Mouse (Mus musculus): Measurements from ENCODE around the gene Grid1.
A peak's percentile ranks its signal among the peaks of the same experiment; 100 is the strongest.

Grid1 gene

DNA sequence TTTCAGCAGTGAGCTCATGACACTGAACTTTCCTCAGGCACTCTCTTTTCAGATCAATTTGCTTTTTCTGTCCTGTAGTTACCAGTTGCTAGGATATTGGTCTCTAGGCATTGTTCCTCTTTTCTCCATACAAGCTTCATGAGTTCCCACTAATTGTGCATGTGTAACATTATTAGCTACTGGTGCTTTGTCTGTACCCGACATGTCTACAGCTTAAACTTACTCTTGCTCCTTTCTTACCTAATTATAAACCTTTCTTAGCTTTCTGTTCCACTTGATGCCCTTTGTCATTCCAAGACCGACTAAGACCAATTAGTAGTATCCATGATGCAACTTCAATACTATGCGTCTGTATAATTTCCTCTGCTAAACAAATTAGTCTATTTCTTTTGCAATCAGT lies 554.5 kb downstream of the Grid1 start:
- no peak for DNase-seq (ENCODE audit: low spot score in 2 of 2)

DNA sequence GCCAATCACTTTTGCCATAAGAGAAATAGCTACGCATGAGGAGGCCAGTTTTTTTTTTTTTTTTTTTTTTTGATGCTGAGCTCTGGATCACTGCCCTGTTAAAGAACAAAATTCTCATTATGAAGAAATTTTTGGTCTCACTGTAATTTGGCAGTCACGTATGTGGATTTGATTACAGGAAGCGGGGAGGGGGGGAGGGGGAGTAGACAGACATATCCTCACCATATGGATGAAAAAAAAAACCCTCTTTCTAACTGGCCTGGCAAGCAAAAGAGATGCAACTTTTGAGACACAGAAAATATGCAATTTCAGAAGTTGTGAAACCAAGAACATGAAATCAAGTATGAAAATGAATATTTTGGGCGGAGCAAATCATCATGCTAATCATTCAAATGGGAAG lies 573.7 kb downstream of the Grid1 start:
- peak in 1 of 2 experiments; percentile 6 for DNase-seq (ENCODE audit: low spot score in 2 of 2)

DNA sequence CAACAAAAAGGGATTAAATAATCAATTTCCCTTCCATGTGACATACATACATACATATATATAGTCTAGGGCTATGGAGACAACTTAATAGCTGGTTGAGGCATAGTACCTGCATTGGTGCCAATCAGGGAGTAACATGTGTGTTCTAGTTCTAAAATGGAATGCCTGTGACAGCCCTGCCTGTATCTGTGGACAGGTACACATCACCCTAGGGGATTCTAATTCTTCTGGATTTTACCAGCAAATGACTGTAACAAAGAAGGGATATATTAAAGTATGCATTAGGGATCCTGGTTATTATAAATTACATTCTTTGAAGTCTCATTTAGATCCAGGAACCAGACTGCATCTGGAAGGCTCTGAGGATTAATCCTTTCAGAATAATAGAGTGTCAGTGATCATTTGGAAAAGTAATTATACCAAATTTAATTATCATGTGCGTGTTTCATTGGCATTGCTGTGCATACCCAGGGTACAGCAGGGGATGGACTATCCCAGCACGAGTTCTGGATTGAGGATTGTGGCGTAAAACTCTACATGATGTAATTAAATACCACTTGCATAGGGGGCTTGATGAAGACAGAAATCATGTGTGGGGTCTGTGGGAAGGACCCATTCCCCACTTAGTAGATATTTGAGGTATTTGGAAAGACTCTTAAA lies 584.5 kb downstream of the Grid1 start:
- no peak for DNase-seq (ENCODE audit: low spot score in 2 of 2)

DNA sequence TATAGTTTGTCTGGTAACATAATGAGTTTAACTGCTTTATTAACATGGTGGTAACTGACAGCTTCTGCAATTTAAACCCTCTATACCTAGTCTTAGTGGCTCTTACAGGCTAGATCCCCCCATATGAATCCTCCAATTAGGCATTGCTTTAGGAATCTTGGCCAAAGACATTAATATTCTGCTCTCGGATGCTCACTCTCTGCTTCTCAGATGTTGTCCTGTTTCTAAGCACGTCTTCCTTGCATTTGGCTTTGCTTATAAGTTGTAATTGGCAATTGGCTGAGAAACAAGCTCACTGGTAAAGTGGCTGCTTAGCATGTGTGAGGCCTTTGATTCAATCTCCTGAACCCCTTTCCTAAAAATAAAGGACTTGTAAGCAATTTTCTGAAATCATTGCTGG lies 610.4 kb downstream of the Grid1 start:
- peak in 1 of 2 experiments; percentile 29 for DNase-seq (ENCODE audit: low spot score in 2 of 2)

DNA sequence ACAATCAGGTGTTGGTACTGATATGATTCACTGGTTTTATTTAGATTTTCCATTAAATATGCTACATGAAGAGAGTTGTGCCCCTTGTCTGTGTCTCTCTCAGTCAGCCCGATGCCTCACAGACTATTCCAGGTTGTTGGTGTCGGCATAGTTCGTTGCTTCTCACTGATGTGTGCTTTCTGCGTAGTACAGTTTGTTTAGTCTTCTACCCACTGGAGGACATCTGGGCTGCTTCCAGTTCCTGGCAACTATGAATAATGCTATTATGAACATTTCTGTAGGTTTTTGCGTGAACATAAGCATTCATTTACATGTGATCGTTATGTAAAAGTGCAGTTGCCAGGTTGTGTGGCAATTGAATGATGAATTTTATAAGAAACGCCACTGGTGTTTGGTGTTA lies 633.8 kb downstream of the Grid1 start:
- DNase-seq (ENCODE audit: low spot score in 2 of 2): no peak

DNA sequence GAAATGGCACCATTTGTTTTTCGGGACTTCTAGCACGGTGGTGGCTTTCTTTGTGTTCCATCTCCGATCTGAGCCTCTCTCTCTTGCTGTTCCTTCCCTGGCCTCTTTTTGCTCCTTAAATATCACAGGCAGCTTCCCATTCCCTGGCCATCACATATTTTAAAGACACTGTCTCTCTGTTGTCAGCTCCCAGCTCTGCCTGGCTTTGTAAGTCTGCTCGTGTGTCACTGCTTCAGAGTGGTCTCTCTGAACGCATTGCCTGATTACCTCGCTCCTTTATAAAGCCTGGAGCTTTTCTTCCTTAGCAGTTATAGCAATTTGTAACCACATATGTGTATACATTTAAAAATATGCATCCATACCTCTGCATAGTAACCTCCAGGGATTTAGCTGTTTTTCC lies 648.3 kb downstream of the Grid1 start:
- no peak for DNase-seq (ENCODE audit: low spot score in 2 of 2)

DNA sequence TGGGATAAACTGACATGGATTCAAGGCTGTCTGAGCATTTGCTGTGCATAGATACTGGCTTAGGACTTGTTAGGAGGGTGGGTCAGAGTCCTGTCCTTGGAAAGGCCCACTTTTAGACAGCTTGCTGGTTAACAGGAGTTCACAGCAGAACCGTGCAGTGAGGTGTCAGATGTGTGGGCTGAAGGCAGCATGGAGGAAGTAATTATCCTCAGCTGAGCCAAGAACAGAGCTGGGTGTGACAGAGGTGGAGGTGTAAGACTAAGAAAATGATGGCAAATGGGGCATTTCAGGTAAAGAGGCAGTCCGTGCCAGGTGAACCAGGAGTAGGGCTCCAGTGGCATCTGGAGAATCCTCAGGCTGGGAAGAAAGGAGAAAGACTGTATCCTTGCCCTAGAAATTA lies 666.1 kb downstream of the Grid1 start:
- no peak for DNase-seq (ENCODE audit: low spot score in 2 of 2)

DNA sequence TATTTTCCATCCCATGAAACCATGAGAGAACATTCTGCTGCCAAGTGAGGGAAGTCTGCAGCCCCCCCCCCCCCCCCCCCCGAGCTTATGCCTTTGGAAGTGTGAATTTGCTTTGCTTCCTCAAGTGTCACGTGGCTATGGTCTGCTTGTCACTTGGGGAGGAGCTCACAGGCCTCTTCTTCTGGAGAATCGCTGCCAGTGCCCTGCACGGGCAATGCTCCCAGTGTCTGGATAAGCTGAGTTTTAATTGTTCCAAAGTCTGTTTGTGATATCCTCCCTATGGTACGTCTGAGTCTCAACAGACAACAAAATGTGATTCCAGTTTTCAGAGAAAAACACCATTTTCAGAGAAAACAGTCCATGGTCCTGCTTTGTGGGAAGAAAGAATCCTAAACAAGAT lies 682.4 kb downstream of the Grid1 start:
- DNase-seq (ENCODE audit: low spot score in 2 of 2): peak in 1 of 2 experiments; percentile 43

DNA sequence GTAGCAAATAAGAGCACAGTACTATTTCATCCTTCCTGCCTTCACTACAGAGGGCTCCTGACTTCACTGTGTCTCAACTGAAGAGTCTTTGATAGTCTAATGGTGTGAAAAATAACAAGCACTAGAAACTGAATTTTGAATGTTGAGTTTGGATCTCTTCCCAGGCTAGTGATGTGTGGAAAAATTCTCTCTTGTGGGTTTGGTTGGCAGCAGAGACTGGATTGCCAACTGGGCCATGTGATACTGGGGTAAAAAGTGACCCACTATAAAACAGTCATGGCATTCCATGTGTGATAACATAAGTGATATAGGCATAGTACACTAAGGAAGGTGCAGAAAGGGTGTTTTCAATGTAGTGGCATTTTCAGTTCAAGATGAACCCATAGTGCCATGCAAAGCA lies 699.5 kb downstream of the Grid1 start:
- DNase-seq (ENCODE audit: low spot score in 2 of 2): no peak

DNA sequence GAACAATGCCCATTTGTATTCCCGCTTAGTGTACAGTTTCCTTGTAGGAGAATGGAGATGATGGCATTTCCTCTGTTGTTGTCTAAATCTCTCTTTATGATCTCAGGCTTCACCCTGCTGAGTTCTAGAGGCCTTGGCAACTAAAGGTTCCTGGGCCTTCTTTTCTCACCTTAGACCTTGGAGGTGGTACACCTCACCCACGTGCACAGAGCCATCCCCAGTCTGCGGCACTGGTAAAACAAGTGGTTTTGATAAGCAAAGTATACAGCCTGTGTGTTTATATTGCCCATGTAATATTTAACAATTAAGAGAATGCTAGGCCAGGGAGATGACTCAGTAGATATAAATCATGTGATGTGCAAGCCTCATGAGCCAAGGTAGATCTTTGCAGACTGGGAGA lies 718.9 kb downstream of the Grid1 start:
- DNase-seq (ENCODE audit: low spot score in 2 of 2): no peak

DNA sequence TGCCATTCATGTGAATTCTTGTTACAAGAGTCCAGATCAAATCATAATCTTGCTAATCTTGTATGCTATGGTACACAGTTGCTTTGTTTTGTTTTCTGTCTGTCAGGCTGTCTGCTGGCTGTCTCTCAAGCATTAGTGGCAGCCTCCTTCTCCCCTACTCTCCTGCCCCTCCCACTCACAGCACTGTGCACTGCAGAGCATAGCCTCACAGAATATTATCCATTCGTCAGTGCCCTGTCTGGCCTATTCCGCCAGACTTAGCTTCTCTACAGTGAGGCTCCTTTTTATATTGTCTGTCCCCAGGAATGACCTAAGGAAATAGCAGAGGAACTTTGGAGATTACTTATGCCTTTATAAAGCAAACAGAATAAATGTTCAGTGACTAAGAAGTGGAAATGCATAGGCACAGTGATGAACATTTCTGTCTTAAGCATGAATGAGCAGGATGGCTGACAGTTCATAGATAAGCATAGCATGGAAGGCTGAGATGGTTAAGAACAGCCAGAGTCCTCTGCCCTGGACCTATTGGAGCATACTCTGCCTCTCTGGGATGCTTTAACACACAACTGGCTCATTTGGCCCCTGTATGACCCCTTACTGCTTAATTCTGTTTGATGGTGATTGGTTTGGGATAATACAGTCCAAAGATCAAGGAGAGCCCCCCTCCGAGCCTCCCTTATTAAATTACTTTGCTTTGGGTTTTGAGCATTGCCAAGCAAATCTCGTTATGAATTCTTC lies 721.5 kb downstream of the Grid1 start:
- DNase-seq (ENCODE audit: low spot score in 2 of 2): no peak

DNA sequence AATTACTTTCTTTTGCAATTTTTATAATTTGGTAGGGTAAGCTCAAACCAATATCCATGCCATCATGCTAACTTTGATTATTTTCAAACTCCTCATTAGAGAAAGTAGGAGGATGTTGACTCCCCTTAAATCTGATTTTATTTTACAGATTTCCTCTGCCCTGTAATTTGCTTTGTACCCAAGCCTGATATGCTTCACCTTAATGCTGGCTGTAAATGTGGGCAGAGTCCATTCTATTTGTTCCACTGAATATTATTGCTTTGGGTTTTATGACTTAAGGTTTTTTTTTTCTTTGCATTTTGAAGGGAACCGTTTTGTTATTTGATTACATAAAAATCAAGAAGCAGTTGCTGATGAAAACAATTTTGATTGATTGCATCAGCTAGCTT lies 722.1 kb downstream of the Grid1 start:
- DNase-seq (ENCODE audit: low spot score in 2 of 2): no peak

DNA sequence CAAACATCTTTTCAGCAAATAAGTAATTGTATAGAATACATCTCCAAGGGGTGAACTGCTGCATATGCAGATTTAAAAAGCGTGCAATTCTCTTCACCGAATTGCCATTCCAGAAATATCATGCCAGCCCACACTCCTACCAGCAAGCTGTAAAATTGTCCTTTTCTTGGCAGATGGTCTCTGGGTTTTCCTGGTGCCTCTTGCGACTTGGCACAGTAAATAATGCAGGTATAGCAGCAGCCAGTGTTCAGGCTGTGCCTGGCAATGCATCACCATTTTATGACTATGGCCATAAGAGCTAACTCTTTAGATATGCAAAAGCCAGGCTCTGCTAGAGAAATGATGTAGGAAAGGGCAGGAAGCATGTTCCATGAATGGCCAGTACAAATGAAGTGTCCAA lies 734.4 kb downstream of the Grid1 start:
- peak in 1 of 2 experiments; percentile 57 for DNase-seq (ENCODE audit: low spot score in 2 of 2)

DNA sequence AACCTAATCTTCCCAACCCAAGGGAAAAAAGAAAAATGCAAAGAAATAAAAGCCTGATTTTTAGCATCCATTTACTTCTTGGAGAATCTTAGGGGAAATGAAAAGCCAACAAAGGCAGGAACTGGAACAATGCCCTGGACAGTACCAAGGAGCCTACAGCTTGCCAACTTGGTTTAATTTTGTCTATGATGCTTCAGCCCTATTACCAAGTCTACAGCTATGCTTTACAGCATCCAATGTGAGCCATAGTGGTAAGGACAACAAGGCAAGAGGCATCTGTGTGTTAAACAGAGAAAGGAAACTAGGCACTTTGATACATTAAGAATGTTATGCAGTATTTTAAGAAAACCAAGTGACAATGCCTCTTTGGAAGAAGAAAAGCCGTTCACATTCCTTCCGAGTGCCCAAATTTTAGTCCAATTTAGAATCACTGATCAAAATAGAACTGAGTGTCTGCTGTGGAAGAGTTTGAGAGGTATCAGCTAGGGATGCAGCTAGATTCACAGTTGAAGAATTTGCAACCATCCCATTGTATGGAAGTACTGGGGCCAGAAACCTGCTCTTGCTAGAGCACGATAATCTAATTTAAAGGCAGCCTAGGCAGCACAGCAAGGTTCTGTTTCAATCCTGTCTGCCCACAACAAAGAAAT lies 741.5 kb downstream of the Grid1 start:
- peak; percentile 35 to 39 for DNase-seq (ENCODE audit: low spot score in 2 of 2)

DNA sequence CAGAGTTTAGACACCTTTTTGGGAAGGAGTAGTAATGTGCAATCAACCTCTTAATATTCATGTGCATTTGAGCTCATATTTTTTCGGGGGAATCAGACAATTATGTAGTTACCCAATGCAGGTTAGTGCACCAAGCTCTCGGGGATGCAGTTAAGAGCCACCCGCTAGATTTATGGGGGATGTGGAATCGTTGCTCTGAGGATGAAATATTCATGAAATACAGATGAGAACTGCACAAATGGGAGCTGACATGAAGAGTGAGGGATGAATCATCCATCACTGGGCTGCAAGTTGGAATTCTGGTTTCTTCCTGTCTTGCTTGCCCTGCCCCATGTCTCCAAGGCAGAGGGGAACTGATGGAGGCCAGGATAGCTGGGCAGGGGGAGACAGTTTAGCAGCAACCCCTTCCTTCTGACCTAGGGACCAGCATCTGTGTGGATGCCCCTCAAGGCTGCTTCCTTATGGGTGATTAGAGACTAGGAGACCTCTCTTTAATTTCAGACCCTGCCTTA lies 753.1 kb downstream of the Grid1 start:
- no peak for DNase-seq (ENCODE audit: low spot score in 2 of 2)

DNA sequence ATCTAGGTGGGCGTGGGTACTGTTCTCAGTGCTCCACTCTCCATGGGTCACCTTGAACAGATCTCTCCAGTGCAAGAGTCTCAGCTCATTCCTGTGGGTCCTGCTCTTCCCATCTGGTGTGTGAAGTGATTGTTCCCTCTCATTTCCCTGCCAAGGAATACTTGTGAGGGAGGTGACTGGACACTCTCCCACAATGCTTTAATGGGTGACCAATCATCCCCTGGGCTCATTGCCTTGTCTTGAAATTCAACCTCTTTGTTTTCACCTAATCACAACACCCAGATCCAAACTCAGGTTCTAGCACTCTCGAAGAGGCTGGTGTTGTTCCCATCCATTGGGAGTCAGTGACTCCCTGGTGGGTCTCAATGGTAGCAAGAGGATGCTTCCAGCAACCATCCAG lies 754.6 kb downstream of the Grid1 start:
- no peak for DNase-seq (ENCODE audit: low spot score in 2 of 2)

DNA sequence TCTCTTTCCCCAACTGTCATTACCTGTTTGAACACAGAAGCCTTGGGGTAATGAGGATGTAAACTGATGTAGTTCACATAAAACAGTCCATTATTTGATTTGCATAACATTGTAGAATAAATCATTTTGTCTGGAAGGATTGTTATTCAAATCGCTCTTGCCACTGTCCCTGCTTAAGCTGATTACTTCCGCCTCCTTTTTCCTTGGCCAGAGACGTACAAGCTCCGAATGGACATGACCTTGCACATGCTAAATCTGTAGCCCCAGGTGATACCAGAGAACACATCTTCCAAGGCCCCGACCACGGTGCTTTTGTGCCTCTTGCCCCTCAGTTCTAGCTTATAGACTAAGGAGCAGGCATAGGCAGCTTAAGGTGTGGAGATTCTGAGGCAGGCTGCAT lies 755.4 kb downstream of the Grid1 start:
- DNase-seq (ENCODE audit: low spot score in 2 of 2): no peak

DNA sequence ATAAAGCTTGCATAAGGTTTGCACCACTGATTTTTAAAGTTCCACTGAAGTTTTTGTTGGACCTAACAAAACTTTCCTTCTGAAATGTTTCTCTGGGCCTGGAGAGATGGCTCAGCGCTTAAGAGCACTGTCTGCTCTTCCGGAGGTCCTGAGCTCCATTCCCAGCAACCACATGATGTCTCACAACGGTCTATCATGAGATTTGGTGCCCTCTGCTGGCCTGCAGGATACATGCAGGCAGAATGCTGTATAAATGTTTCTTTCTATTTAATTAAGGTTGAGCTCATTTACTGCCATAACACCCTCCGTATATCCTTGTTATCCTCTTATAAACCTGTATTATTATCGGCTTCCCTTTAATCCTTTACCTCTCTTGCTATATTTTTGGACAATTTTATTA lies 805.8 kb downstream of the Grid1 start:
- DNase-seq (ENCODE audit: low spot score in 2 of 2): no peak

All from right cerebral cortex, postnatal 10 days (tissue).